Mouse (Mus musculus): ENCODE results near the gene Eif1b. TPM values are rescaled to one million over a fixed set of nuclear protein-coding genes. Genes with fewer than 3 reads are reported as not detected.
"Not testable (repeated sequence)": the region's sequence is repeated elsewhere in the genome, so short reads cannot be mapped to it uniquely, and the experiment has no call there.

The Eif1b gene
- total RNA-seq, 2 experiments from 2014 or later = 77.5 to 85.9 TPM

DNA sequence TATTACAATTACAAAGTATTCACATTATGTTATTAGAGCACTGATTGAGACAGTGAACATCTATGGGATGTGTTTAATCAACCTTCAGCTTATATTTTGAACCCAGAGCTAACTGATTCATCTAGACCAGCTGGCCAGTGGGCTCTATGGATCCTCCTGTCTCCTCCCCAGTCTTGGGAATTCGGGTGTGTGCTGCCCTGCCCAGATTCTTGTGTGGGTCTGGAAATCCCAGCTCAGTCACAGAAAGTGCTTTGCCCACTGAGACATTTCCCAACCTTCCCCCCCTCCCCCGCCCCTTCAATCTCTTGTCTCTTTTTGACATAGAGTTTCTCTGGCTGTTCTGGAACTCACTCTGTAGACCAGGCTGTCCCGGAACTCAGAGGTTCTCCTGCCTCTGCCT, 26.9 kb downstream of the Eif1b start:
- ATAC-seq (replicated peaks; ENCODE audit: low FRiP score, low TSS enrichment, poor library complexity, severe bottlenecking) = no peak

DNA sequence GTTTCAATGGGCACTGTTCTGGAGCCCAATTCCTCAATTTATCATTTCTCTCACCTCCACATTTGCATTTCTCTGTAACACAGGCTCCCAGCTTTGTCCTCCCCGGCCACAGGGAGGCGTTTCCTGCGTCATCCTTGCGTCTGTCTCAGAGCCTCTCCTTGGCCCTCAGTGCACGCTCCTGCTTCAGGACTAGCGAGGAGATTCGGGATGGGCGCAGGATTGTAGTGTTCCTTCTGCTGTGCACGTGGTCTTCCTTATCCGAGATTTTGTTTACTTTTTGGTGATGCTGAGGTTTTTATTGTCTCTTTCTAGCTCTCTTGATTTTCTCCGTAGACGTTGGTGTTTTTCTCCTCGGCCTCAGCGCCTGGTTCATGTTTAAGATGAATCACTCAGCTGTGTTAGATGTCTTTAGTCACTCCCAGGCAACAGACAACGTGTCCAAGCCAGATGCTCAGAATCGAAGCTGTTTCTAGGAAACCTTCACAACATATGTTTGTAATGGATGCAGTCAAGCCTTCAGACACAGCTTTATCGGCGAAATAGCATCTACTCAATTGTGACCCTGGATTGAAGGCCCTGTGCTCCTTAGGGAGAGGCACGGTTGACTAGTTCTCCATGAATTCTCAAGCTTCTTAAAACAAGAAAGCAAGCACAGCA, 27.6 kb downstream of the Eif1b start:
- ATAC-seq (replicated peaks; ENCODE audit: low FRiP score, low TSS enrichment, poor library complexity, severe bottlenecking) = no peak

DNA sequence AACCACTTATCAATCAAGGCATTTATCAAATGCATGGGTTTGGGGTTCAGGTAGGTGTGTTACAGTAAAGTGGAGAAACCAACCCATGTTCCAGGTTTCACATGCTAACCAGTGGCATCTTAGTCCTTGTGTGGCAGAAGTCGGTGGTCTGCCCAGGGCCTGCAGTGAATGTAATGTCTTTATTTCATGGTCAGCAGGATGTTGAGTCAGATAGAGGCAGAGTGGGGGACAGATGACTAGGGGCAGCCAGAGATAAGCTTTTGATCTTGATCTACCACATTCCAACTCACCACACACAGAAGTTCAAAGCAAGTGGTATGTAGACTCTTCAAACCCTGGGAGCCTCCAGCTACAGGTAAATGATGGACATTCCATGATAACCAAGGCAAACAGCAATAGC, 29.1 kb downstream of the Eif1b start:
- no peak for ATAC-seq (replicated peaks; ENCODE audit: low FRiP score, low TSS enrichment, poor library complexity, severe bottlenecking)

DNA sequence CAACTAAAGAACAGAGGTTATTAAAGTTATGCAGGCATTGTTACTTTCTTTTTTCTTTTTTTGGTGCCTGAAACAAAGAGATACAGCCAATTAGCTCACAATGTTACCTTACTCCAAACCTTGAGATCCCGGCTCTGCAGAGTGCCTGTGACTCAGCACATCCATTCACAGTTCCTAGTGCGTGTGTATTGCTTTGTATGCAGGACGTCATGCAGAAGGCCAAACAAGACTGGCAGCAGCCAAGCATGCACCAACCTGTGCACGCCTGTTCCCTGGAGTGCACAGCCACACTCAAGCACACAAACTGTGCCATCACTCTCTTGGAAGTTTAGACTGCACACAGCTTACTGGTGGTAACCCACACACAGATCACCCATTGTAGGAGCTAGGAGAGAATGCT, 35.2 kb downstream of the Eif1b start:
- 0 out of 2 replicates have a peak, but pooled peaks have one; percentile 39 for ATAC-seq (replicated peaks; ENCODE audit: low FRiP score, low TSS enrichment, poor library complexity, severe bottlenecking)

DNA sequence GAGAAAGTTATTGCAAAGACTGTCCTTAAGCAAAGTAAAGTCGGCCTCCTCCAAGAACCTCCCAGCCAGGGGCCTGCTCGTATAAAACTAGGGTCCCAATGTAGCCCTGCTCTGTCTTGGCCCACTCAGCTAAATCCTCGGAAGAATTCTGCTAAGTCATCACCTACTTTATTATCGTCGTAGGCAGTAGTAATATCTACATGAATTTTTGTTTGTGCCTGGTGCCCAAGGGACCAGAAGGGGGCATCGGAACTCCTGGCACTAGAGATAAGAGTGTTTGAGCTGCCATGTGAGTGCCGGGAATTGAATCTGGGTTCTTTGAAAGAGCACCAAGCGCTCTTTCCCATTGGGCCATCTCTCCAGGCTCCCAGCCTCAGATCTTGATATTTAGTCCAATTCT, 35.9 kb downstream of the Eif1b start:
- ATAC-seq (replicated peaks; ENCODE audit: low FRiP score, low TSS enrichment, poor library complexity, severe bottlenecking) = no peak

DNA sequence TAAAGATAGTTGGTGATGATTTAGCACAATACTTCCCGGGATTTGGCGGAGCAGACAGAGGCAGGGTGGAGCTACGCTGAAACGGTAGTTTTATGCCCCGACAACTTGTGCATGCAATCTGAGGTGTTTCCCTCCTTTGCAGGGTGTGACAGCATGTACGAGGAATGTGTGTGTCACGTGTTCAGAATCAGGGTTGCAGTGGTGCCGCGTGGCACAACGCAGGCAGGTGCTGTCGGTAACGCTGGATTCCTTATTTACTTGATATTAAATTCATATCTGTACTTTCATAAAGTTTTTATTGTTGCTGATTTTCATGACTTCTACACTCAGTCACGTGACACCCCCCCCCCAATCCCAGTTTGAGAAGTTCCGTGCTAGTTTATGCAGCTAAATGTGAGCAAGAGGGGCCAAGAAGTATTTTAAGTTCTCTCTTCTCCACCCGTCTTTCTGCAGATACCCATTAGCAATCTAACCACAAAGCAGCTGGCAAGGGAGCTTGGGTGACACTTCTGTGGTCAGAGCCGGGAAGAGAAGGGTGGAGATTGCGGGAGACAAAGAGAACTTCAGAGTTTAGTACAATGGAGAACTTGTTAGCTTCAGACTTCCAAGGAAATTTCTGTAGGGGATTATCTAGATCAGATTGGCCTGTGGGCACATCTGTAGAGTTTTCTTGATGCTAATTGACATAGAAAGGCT, 36.9 kb downstream of the Eif1b start:
- ATAC-seq (replicated peaks; ENCODE audit: low FRiP score, low TSS enrichment, poor library complexity, severe bottlenecking) = 0 out of 2 replicates have a peak, but pooled peaks have one; percentile 40

DNA sequence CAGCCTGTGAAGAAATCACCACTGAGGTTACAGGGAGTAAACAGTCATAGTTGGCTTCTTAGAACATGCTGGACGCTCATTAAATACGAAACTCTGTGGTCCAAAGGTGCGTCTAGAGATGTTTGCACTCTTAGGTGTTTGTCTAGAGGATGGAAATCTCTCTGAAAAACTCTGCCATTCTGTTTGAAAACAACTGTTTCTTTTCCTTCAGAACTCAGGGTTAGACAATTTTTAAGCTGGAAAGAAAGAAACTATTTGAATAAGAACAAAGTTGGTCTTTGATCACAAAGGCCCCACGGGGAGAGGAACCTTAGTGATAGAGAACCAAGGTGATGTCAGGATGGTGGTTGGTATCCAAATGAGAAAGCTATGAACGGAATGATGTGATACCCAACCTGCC, 38.4 kb downstream of the Eif1b start:
- no peak for ATAC-seq (replicated peaks; ENCODE audit: low FRiP score, low TSS enrichment, poor library complexity, severe bottlenecking)

DNA sequence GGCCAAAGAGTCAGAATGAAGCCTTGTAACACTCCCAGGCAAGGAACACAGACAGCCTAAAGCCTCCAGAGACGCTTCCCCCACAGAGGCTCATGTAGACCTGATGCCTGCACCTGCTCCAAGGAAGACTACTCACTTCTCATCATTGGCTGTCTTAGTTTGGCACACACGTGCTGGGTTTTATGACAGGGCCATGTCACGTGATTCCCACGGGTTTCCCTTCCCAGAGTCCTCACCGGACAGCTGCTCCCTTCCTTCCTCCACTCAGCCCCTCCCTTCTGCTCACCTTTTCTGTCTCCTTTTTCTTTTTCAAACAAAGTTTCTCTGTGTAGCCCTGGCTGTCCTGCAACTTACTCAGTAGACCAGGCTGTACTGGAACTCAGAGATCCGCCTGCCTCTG, 40.0 kb downstream of the Eif1b start:
- ATAC-seq (replicated peaks; ENCODE audit: low FRiP score, low TSS enrichment, poor library complexity, severe bottlenecking) = no peak

DNA sequence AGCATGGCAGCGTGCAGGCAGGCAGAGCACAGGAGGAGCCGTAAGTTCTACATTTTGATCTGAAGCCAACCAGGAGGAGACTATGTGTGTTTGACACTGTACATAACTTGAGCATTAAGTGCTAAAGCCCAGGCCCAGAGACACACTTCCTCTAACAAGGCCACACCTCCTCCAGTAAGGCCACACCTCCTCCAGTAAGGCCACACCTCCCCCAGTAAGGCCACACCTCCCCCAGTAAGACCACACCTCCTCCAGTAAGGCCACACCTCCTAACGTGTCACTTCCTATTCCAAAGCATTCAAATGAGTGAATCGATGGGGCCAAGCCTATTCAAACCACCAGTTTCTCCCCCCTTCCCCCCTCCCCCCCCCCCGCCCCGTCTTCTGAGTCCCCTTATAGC, 40.7 kb downstream of the Eif1b start:
- ATAC-seq (replicated peaks; ENCODE audit: low FRiP score, low TSS enrichment, poor library complexity, severe bottlenecking) = no peak

DNA sequence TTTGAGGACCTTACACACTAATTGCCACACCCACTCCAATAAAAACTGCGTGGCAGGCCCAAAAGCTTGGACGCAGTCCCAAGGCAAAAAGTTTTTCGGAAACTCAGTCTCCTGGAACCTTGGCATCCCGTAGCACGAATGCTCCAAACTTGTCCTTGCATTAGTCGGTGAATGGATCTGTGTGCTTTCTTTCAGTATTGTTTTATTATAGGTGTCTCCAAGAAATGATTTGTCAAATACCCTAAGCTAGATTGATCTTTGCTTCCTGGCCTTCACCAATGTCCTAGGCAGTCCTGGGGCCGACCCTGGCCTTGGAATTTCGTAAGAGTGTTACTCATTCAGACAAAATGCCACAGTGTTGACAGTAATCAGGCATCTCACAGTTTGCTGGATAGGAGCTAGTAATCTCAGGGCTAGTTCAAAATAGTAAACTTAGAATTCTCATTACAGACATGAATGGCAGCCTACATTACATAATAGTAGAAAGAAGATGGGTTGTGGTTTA, 41.5 kb downstream of the Eif1b start:
- not testable (repeated sequence) for ATAC-seq (replicated peaks; ENCODE audit: low FRiP score, low TSS enrichment, poor library complexity, severe bottlenecking)

DNA sequence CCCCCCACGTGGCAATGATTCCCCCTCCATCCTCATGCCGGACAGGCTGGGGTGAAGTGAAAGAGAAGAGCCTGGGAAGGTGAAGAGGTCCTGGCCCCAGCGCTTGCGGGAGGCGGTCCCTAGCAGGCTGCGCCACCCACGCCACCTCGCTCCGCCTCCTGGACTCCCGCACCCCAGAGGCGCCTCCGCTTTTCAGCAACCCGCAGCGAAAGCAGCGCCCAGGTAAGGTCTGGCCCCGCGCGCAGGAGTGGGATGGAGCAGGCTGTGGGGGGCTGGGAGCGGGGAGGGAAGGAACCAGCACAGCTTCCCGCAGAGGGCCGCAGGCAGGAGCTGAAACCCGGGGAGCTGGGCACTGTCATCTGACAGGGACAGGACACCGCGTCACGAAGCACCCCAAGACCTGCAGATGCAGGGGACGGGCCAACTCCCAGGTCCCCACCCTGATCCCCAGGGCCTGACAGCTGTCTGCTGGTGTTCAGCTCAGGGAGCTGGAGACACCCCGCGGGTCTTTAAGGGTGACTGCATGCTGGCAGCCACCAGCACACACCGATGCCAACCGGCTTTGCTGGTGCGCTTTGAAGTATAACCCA, 47.7 kb downstream of the Eif1b start, which contains the start of gene Entpd3:
Gene Entpd3, plus strand, starts transcription at position 157 of the 590 bp plus-strand sequence.
- peak; percentile 72 for ATAC-seq (replicated peaks; ENCODE audit: low FRiP score, low TSS enrichment, poor library complexity, severe bottlenecking)

DNA sequence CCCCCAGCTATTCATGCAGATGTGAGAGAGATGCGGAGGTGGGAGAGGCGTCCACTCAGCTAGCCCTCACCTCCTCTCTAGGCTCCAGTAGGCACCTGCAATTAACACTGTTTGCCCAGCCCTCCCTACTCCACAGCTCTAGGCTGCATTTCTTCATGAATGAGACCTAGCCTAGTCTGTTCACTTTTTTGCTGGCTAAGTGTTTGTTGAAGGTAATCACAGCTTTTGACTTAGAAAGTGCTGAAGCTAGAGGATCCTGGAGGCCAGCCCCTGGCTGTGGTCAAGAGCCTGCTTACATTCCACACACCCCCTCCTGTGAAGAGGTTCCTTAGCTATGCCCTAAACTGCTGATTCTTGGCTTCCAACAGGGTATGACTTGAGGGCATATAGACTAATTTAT, 49.4 kb downstream of the Eif1b start:
- ATAC-seq (replicated peaks; ENCODE audit: low FRiP score, low TSS enrichment, poor library complexity, severe bottlenecking) = no peak

DNA sequence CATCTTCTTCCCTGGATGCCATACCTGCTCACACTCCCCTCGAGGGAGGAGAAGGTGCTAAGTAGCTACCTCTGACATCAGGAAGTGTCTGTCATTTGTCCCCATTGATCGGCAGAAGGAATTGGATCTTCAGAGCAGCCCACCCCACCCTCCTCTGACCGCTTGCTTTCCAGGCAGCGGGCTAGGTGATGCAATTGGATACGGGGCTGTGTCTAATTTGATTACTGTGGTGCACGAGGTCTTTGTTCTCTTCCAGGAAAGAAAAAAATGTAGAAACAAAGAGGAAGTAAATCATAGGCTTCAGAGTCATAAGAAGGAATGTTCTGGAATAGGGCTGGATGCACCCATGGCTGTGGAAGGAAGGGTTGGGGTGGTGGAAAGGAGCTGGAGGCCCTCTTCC, 50.2 kb downstream of the Eif1b start:
- no peak for ATAC-seq (replicated peaks; ENCODE audit: low FRiP score, low TSS enrichment, poor library complexity, severe bottlenecking)

Other genes with a start within 250 kb of the Eif1b start
- not detected in 2 replicates for gene Myrip, start 190.7 kb upstream of the Eif1b start, total RNA-seq (2014; fragmentation: Nextera tagmentation)
- gene Myrip, start 190.7 kb upstream of the Eif1b start, total RNA-seq (2017) = not detected in 2 replicates
- not detected in 2 replicates for gene Entpd3, start 47.6 kb downstream of the Eif1b start, total RNA-seq (2014; fragmentation: Nextera tagmentation)
- gene Entpd3, start 47.6 kb downstream of the Eif1b start, total RNA-seq (2017) = 0.27 TPM in 1 of 2 replicates, not detected in the other
- 2,590 and 2,648 TPM in 2 replicates for gene Rpl14, start 79.2 kb downstream of the Eif1b start, total RNA-seq (2014; fragmentation: Nextera tagmentation)
- 3,531 and 3,679 TPM in 2 replicates for gene Rpl14, start 79.2 kb downstream of the Eif1b start, total RNA-seq (2017)

Data from megakaryocyte-erythroid progenitor cell, adult 5-6 weeks (primary cell).